Mouse (Mus musculus) right cerebral cortex, postnatal 10 days (tissue): ENCODE measurements at regions not wholly inside any gene's neighbourhood (a gene's known extent, or its start where the extent isn't known, plus 50 kb on each side); places are given as distances from the start of the nearest gene placed in this dataset.

Experiments
- DNase-seq, 2 experiments: peaks; one replicate each; pipeline ENCODE4 v3.0.0; 2021; ENCODE audit warnings: low spot score in 2 of 2

DNA sequence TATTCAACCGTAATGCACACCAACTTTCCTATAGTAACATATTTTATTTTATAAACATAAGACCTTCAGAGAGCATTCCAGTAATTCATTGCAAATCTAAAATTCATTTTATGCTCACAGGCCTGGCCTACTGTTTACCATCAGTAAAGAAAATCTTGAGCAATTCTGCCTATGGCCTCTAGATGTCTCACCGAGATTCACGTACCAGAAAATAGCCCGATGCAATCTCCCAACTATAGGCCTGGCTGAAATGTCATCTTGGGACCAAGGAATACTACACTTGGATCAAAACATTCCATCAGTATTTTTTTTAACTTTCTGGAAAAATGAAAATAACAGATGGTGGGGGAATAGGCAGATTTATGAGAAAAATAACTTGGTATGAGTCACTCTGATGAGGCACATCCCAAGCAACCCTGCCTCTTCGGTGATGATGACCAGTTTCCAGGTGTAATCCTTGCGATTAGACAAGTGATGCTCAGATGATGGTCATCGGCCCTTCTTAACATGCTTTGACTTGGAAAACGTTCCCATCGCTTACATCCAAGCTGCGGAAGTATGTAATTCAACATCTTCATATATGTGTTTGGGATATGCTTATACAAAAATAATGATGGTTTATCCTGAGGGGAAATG is 439.9 kb downstream of the Nyap2 start:
- peak; percentile 27 to 29 for DNase-seq

DNA sequence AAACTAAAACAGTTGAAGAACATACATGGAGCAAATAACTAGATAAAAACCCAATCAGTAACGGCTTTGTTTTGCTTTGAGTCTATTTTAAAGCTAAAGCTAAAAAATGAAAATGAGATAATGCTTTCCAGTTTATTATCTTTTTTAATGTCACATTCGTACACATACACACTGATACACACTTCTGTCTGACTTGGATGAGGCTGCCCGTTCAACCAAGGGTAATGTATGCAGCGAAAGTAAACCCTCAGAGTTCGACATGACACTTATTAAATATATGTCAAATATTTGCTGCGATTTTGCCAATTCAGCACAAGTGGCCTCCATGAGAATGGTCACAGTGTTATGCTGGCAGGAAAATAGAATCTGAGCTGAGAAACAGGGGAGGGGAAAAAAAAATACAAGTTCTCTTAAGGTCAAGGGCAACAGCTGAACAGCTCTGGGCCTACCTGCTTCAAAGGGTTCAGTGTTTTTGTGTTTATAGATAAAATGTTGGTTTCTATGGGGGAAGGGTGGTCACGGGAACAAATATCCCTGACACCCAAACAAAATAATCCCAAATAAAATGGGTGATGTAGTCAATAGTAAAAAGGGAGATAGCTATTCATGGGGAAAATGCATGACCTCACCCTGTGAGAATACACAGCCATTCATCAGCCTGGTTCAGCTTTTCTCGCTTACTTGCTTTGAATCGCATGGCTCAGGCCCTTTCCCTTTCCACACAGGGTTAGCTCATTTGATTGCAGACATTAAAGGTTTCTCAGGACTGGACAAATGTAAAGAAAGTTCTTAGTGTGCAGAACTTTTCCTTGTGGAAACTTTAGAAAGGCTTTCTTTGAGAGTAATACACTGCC is 443.9 kb downstream of the Nyap2 start:
- DNase-seq, result no peak

DNA sequence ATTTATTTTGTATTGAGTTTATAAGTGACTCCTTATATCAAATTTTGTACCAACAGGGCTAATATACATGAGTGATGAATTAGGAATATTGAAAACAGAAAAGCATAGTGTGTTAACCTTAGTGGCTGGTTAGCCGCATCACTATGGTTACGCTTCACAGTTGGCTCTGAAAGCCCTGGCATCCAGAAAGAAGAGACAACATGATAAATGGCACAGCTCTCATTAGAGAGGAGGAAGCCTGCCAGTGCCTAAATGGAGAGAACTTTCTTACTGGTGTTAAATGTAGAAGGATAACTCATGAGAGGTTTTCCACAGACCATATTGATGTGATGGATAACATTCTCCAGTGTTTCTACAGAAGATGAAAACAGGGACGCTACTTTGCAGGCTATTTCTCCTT is 446.2 kb downstream of the Nyap2 start:
- peak; percentile 26 to 38 for DNase-seq

GRCm38 (mm10) chr1:81525821-81526220 is 449.1 kb downstream of the Nyap2 start:
- DNase-seq, result no peak

GRCm38 (mm10) chr1:81537836-81538235 is 461.1 kb downstream of the Nyap2 start:
- DNase-seq, result no peak

DNA sequence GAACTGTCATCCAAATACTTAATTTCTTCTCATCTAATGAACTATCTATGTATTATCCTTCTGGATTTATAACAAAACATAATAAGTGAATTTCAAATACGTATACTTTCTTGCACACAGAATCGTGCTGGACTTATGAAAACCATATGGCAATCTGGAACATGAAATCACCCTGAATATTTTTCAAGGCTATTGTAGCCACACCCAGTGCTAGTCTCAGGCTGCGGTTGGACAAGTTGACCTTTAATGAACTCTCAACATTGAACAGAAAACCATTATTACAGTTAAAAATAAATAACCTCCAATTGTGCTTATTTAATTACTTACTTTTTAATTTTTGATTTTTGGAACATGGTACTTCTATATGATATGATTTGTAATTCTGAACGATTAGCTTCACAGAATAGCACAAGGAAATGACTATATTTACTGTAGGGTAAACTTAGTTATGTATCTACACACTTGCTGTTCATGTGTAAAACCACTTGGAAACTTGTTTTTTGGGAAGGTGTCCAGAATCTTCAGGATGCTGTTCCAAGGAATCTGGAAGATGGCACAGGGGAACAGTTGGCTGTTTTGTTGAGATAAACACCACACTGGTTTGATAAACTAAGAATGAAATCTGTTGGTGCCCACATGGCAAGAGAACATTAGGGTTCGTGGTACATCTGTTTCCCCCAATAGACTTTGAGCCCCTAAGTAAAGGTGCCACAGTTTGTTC is 463.0 kb downstream of the Nyap2 start:
- DNase-seq, result no peak

DNA sequence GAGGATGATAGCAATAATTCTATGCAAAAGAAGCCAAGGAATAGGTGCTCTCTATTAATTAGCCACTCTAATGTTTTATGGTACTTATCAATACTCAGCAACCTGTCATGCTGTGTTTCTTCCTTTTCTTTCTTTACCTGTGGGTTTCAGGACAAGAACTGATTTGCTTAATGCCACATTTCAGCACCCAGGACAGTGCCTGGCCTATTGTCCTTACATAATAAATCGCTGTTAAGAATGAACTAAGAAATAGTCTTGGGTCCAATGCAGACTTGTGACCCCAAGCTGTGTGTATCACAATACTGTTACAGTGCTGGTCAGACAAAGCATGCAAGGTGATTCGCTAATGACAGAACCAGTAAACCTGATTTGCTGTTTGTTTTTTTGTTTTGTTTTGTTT is 472.2 kb downstream of the Nyap2 start:
- no peak for DNase-seq

DNA sequence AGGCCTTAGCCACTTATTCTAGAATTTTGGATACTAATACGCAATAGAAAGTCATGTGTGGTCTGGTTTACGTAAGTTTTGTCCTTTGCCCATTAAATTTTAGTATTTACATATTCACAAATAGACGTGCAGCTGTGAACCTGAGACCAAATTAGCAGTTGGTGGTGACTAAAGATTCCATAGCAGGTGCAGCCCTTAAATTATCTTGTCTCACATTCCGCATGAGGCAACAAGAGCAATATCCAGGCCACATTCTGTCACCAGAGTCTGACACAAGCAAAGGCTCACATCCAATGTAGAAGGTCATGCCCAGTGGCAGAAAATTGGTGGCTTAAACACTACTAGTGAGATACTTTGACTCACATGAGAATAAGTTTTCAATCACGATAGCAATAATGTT is 473.0 kb downstream of the Nyap2 start:
- DNase-seq, result no peak

- no peak for DNase-seq
Measured at GRCm38 (mm10) chr1:81552731-81553130, 476.0 kb downstream of the Nyap2 start.

GRCm38 (mm10) chr1:81576965-81577664 is 500.4 kb downstream of the Nyap2 start:
- DNase-seq, result no peak

- peak in 1 of 2 experiments; percentile 23 for DNase-seq
Measured at GRCm38 (mm10) chr1:81577665-81578201, 501.0 kb downstream of the Nyap2 start.

GRCm38 (mm10) chr1:81581208-81581607 is 504.5 kb downstream of the Nyap2 start:
- no peak for DNase-seq

GRCm38 (mm10) chr1:81587780-81588307 is 511.1 kb downstream of the Nyap2 start:
- no peak for DNase-seq

DNA sequence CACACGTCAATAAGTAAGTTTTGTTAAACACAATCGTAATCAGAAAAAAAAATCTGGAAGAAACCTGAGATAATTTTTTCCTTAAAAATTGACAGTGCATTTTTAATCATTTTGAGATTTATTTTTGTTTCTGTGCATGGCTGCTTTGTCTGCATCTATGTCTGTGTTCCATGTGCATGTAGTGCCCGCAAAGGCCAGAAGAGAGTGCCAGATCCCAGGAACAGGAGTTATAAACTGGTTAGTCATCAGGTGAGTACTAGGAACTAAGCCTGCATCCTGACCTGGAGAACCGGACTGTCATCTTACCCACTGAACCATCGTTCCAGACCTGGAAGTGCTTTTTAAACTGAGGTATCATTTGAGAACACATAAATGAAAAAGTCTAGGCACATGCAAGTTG is 514.9 kb downstream of the Nyap2 start:
- DNase-seq, result no peak

DNA sequence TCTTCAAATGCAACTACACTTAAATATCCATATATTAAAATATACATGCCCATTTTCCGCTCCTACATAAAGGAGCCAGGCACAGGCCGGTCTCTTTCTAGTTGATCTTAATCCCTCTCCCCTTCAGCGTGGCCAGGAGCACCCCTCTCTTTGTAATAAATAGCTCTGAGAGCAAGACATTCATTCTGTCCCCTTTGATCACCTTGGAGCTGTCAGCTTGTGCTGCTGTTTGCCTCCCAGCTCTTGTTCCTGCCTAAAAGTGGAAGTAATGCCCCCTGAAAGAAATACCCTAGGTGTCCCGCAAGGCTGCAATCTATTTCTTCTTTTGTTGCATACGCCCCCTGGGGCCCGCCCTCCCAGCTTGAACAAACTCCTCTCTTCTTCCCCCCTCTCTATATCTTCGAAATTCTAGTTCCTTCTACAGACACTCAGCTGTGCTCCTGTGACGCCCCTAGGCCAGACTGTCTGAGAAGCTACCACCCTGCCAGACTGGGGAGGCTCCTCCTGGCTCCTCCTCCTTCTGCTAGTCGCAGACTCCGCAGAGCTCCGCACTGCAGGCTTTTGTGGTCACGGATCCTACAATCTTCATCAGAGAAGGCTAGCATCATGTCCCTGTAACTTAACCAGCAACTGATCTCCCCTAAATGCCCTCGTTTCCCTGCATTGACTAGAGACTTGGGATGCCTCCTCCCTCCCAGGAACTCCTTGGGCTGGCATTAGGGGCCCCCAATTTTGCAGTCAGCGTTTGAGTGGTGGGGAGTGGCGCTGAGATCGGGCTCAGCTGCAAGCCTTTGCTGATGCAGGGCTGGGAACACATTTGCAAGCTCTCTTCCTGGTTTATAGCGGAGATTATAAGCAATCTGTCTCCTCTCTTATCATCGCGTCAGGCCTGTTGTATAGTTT is 516.8 kb downstream of the Nyap2 start:
- DNase-seq, result peak; percentile 78 to 82

GRCm38 (mm10) chr1:81594183-81594515 is 517.4 kb downstream of the Nyap2 start:
- no peak for DNase-seq

DNA sequence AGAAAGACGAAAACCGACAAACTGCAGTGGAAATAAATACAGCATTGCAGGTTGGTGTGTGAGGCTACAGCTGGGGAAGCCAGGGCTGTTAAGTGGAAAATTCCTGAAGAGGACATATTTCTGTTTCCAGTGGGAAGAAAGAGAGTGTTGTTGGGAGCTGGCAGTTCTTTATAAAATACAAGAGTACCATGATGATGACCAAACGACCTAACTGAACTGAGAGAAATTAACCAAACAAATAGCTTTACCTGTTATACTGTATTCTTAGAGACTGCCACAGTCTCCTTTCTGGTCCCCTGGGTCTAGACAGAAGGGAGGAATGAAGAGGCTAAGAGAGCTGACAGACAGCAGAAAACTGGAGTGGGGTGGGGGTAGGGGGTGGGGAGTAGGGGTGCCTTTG is 517.9 kb downstream of the Nyap2 start:
- DNase-seq, result no peak

DNA sequence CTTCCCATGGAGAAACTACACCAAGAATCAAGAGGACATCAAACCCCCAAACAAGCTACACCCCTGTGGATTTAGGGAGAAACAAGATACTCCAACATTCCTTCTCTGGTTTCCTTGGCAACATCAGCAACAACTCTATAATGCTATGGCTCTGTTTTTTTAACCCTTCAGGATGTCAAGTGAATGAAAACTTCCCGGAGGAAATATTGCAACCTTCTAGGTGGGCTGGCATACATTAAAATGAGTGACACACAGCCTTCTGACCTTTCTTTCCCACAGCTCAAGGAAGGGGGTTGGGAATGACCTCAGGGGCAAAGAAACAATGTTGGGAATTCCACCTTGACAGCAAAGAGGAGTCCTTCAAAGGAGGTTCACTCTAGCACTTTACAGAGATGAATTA is 532.0 kb downstream of the Nyap2 start:
- DNase-seq, result no peak

GRCm38 (mm10) chr1:81618880-81619279 is 542.1 kb downstream of the Nyap2 start:
- no peak for DNase-seq

DNA sequence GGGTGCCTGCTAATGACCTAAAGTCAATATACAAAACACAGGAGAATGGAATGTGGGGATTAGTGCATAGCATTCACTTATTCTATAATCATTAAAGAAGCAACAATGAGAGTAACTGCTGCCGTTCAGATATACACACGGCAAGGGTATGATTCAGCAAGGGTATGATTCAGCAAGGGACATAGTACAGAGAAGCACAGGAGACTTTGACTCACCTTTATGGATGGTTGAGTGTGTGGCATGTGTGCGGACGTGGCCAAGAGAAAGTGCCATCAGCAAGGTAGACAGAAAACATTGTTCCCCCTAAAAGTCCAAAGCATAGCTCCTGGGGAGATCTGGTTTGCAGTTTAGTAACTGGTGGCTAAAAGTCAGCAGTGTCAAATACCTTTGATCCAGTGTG is 547.4 kb downstream of the Nyap2 start:
- DNase-seq, result no peak

DNA sequence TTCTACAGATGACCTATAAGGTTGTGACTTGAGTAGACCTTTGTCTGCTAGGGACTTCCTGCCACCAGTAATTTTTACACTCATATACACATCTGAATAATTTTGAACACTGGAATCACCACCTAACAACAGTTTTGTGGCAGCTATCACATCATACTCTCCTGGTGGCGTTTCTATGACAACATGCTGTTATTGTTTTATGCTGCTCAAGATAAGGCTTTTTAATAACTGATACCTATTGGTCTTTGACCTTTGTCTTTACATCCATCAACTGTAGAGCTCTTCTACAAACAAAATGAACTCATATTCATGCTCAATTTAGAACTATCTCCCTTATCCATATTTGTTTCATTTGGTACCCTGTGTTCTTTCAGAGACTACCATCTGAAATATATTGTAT is 556.0 kb downstream of the Nyap2 start:
- DNase-seq, result no peak
